Mouse (Mus musculus) central nervous system, embryonic 11.5 days (tissue): ENCODE data around the gene Ssxb6. TPM values are rescaled to one million over a fixed set of nuclear protein-coding genes. Genes with fewer than 3 reads are reported as not detected.

Experiments used
- polyA plus RNA-seq: library from polyadenylated mRNA; depleted of rRNA; stranded (reverse); fragments of >200 nt; gene quantifications from 2 replicates; pipeline ENCODE4 v1.2.3, GENCODE M21; 2012; rRNA removed

Ssxb6 gene
- polyA plus RNA-seq: not detected in 2 replicates

DNA sequence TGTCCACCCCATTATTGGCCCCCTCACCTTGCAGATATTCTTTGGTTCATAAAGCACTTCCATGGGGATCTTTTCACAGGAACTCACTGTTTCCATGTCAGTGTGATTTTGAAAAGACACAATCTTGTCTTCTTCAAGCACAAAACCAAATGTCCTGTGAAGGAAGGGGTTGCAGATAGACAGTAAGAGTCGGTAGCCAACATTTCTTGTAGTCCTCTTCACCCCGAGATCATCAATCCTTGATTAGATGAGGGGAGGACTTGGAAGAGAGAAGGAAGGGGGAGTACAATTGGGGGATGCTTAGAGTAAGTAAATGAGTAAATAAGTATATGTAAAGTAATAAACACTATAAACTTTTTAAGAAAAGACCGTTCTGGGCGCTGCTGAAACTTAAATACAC is at the start of gene Ssxb6:
Ssxb6 (minus strand) TSS at position 101 of the 400 bp plus-strand sequence.

DNA sequence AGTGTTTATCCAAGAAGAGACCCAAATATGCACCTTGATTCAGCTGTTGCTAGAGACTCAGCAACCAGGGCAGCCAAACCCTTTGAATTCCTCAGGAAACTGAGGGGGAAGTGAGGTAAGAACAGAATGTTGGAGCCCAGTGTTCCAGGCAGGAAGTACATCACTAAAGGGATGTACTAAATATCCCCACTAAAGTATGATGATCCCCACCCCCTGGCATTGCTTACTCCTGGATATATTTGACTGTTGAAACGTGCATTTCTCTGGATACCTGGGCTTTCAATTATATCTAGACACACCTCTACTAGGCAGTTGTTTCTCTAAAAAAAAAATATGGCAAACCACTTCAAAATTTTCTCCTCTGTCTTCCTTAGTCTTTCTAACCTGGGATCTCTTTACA is 43.7 kb upstream of the Ssxb6 start, which contains the start of gene Ssxb3:
Ssxb3 (minus strand) TSS at position 101 of the 400 bp plus-strand sequence.

DNA sequence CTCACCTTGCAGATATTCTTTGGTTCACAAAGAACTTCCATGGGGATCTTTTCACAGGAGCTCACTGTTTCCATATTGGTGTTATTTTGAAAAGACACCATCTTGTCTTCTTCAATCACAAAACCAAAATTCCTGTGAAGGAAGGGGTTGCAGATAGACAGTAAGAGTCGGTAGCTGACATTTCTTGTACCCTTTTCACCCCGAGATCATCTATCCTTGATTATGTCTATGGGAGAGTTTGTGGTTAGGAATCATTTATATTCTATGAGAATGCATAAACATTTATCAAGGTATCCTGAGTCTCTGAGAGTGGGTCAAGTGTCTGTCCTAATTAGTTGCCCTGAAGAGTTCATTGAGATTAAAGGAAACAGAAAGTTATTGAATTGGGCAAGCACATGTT is 23.2 kb downstream of the Ssxb6 start, which contains the start of gene Gm14459:
Gm14459 (minus strand) TSS at position 101 of the 400 bp plus-strand sequence.

Other genes starting within 250 kb of the Ssxb6 start
- not detected in 2 replicates for gene Ssxb10, start 220.8 kb downstream of the Ssxb6 start, polyA plus RNA-seq
- gene Ssxb9, start 181.3 kb downstream of the Ssxb6 start, polyA plus RNA-seq: not detected in 2 replicates
- not detected in 2 replicates for gene Ssxb1, start 134.9 kb downstream of the Ssxb6 start, polyA plus RNA-seq
- not detected in 2 replicates for gene Ssxb2, start 86.5 kb downstream of the Ssxb6 start, polyA plus RNA-seq
- gene Gm14459, start 23.3 kb downstream of the Ssxb6 start, polyA plus RNA-seq: not detected in 2 replicates
- gene Ssxb3, start 43.6 kb upstream of the Ssxb6 start, polyA plus RNA-seq: not detected in 2 replicates
- gene Ssxb8, start 142.6 kb upstream of the Ssxb6 start, polyA plus RNA-seq: not detected in 2 replicates
- not detected in 2 replicates for gene Ssx9, start 200.2 kb upstream of the Ssxb6 start, polyA plus RNA-seq